Mouse (Mus musculus): Measurements from ENCODE around the gene Atp2a1.

- TF ChIP-seq POLR2A (IDR thresholded peaks at IDR 0.05; ENCODE audit: control insufficient read depth, extremely low read depth, insufficient read depth, low read length, poor library complexity) (no peak), CTCF (IDR thresholded peaks at IDR 0.05; ENCODE audit: borderline replicate concordance, control insufficient read depth, extremely low read depth, insufficient read depth, low read length, poor library complexity) (no peak)
Measured at GRCm38 (mm10) chr7:126461626-126462025, 1.3 kb downstream of the Atp2a1 start.
